Mouse (Mus musculus) kidney, adult 2 months (tissue): ENCODE data around the gene Doc2b.

Source experiments
- CTCF ChIP-seq: fragments of 200-500 bp; conservative IDR thresholded peaks from 2 replicates; pipeline ENCODE4 v1.5.1; 2011; ENCODE audit warnings: low read depth, mild to moderate bottlenecking, control low read depth, low read length, moderate library complexity, mixed read lengths; ENCODE audit not compliant: insufficient read depth, insufficient read length
- POLR2A ChIP-seq: fragments of 200-500 bp; IDR thresholded peaks from one replicate; pipeline ENCODE4 v1.6.1; 2011; ENCODE audit warnings: low read depth, low read length, control low read depth

DNA sequence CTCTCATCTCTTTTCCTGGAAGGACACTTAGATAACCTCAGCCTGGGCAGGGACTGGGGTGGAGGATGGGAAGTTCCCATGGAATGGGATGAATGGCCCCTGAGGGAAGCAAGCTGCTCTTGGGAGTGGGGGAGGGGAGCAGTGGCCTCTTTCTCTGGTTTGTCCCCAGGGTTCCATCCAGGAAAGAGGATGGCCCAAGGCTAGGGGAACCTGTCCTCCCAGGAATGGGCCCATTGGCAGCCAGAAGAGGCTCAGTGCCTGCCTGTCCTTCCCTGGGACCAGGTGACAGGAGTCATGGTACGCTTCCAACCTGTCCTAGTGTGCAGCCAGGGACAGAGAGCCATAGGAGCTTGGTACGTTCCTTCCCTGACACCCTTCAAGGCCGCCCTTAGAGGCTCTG, 45.7 kb upstream of the Doc2b start:
- no peak for TF ChIP-seq POLR2A
- no peak for TF ChIP-seq CTCF
